Mouse (Mus musculus) limb, embryonic 14.5 days (tissue): ENCODE results near the gene Fam184a. TPM values are rescaled to one million over a fixed set of nuclear protein-coding genes. Genes with fewer than 3 reads are reported as not detected.

Source experiments
- ATAC-seq: fragments of 200-750 bp; cut with Nextera tagmentation; 2 replicates; pipeline ENCODE4 v1.8.0; 2017; ENCODE audit warnings: low read depth, moderate number of reproducible peaks, moderate TSS enrichment; ENCODE audit not compliant: low FRiP score
- DNase-seq: peaks from one replicate; pipeline ENCODE4 v3.0.0-alpha.2; 2015; ENCODE audit warnings: low spot score
- H3K27ac ChIP-seq: fragments of 300-500 bp; sonication (generic); replicated peaks from 2 replicates; pipeline ENCODE4 v1.5.1; 2014; ENCODE audit warnings: low read depth, mild to moderate bottlenecking, low read length, moderate library complexity, mixed read lengths
- H3K27me3 ChIP-seq: fragments of 300-500 bp; sonication (generic); 2 replicates; pipeline ENCODE4 v1.6.1; 2014; ENCODE audit warnings: low read length, mixed read lengths; ENCODE audit not compliant: control insufficient read depth, insufficient read depth
- H3K36me3 ChIP-seq: fragments of 300-500 bp; sonication (generic); 2 replicates; pipeline ENCODE4 v1.6.1; 2014; ENCODE audit warnings: mild to moderate bottlenecking, low read length, moderate library complexity, mixed read lengths; ENCODE audit not compliant: control insufficient read depth, insufficient read depth
- H3K4me1 ChIP-seq: fragments of 300-500 bp; sonication (generic); 2 replicates; pipeline ENCODE4 v1.6.1; 2014; ENCODE audit warnings: antibody characterized with exemption, low read length, mixed read lengths; ENCODE audit not compliant: control insufficient read depth, insufficient read depth
- H3K4me2 ChIP-seq: fragments of 300-500 bp; sonication (generic); replicated peaks from 2 replicates; pipeline ENCODE4 v1.6.1; 2014; ENCODE audit warnings: low read depth, mild to moderate bottlenecking, low read length, moderate library complexity; ENCODE audit not compliant: severe bottlenecking
- H3K4me3 ChIP-seq: fragments of 300-500 bp; sonication (generic); replicated peaks from 2 replicates; pipeline ENCODE4 v1.5.1; 2014; ENCODE audit warnings: low read length
- H3K9ac ChIP-seq: fragments of 300-500 bp; sonication (generic); 2 replicates; pipeline ENCODE4 v1.6.1; 2014; ENCODE audit warnings: mild to moderate bottlenecking, low read depth, low read length, moderate library complexity; ENCODE audit not compliant: severe bottlenecking
- H3K9me3 ChIP-seq: fragments of 300-500 bp; sonication (generic); 2 replicates; pipeline ENCODE4 v1.6.1; 2016; ENCODE audit warnings: low read length; ENCODE audit not compliant: control insufficient read depth
- POLR2A ChIP-seq: fragments of 200-500 bp; IDR thresholded peaks from 2 replicates; pipeline ENCODE4 v1.8.0; 2012; ENCODE audit warnings: inconsistent platforms, mild to moderate bottlenecking, moderate library complexity, borderline replicate concordance; ENCODE audit not compliant: insufficient read depth, insufficient read length; ENCODE audit errors: extremely low read depth
- WGBS: fragments of 180-500 bp; shearing (Covaris S2); extraction: QIAGEN DNeasy Blood & Tissue Kit; methylation state at CpG from one replicate; pipeline ENCODE4 v1.1.7; 2014; 5-methylcytosine and 5-hydroxymethylcytosine counted together
- polyA plus RNA-seq, 2 experiments: library from polyadenylated mRNA; depleted of rRNA in 1 of 2; stranded (reverse) in 1 of 2; unstranded in 1 of 2; fragments of >200 nt; fragmentation: Nextera tagmentation in 1 of 2; extraction: Ambion mirVana in 1 of 2; gene quantifications; 2 replicates each; pipeline versions ENCODE4 v1.2.1 to v1.2.3; 2012 to 2014

The Fam184a gene
- polyA plus RNA-seq, 2 experiments, result 6.5 to 9.9 TPM

DNA sequence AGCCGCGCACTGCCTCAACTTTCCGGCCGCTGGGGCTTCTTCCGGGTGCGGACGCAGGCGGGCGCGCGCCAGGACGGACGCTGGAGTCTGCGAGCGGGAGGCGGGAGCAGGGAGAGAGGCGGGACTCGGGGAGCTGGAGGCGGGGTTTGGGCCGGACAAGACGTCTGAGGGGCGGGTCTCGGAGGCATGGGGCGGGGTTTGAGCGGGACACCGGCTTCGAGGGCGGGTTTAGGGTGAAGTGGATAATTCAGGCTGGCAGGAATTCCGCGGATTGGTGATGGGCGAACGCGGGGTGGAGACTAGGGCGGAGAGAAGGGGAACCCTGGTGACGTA is 121.0 kb downstream of the Fam184a start:
- ATAC-seq (peak; percentile 95), DNase-seq (peak; percentile 97)
- Histone ChIP-seq H3K4me3 (peak overlapping the region; percentile 56), H3K4me2 (peak overlapping the region; percentile 51), H3K9ac (peak overlapping the region; percentile 69), H3K36me3 (peaks cover 2% of the 10 kb centered on the region; the same call in 1 of the 2 replicates), H3K4me1 (no peaks in the 10 kb centered on the region; the same call in 1 of the 2 replicates), H3K9me3 (no peaks in the 10 kb centered on the region), H3K27me3 (no peaks in the 10 kb centered on the region), H3K27ac (peak overlapping the region; percentile 94)
- under 1% methylated on average over 21 of the region's 35 CpGs for WGBS
- TF ChIP-seq POLR2A, result 0 out of 2 replicates have a peak, but pooled peaks have one; percentile 23

DNA sequence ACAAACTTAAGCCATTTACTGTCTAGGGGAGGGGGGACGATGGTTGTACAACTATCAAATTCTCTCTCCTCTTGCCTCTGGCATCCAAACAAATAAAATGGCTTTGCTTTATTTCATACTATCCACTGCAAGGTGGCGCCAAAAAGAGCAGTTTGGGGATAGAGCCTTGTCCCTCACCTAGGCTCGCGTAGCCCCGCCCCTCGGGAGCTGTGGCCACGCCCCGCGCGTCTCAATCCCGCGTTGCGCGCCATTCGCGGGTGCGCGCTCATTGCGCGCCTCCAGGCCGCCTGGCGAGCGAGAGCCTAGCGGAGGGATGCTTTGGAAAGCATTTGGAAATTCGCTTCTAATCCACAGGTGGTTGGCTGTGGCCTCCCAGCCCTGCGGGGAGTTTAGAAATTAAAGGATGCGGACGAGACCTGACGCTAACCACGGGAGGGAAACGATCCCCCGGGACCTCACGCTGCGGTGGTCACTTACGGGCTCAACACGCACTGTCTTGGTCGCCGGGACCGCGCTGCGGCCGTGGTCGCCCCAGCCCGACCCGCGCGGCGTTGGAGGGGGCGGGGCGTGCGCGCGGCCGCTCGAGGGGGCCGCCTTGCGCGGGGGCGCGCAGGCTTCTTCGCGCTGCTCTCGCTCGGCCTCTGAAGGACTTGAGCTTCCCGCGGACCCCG is 121.5 kb downstream of the Fam184a start:
- no peaks in the 10 kb centered on the region for H3K27me3 ChIP-seq
- peaks cover 4% of the 10 kb centered on the region; the same call in 1 of the 2 replicates for H3K36me3 ChIP-seq
- H3K9ac ChIP-seq, result peak overlapping the region; percentile 69
- peak; percentile 92 for DNase-seq
- no peaks in the 10 kb centered on the region; the same call in 1 of the 2 replicates for H3K4me1 ChIP-seq
- H3K4me2 ChIP-seq, result peak overlapping the region; percentile 51
- 1% methylated on average over 49 of the region's 67 CpGs for WGBS
- H3K27ac ChIP-seq, result peak overlapping the region; percentile 94
- peak; percentile 79 for ATAC-seq
- peak overlapping the region; percentile 56 for H3K4me3 ChIP-seq
- TF ChIP-seq POLR2A, result peak; percentile 94; the same call in 1 of the 2 replicates
- H3K9me3 ChIP-seq, result no peaks in the 10 kb centered on the region

DNA sequence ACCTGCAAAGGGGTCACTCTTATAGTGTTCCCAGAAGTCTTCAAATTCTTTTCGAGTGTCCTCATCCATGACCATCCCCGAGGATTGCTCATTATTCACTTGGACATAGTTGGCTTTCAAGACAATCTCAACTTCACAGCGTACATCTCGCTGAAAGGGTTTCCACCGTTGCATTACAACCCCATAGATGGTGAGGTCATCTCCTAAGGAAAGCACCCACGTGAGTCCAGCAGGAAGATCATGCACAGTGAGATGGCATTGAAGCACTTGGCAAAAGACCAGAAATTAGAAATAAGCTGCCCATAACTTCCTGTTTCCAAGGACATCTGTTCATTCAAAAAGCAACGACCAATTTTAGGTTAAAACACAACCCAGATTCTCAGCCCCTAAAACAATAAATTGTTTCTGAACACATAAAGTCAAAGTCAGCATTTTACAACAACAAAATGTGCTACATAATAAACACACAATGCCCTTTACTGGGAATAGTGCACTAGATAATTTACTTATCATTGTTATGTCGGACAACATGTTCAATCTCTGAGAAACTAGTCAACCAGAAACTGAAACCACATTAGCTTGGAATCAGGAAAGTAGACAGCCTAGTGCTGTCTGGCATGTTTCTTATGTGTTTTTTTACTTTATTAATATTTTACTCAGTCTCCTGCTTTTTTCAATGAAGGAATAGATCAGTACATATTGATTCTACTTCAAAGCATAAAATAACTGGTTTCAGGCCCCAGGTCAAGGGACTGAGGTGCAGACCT is 134.9 kb downstream of the Fam184a start:
- Histone ChIP-seq H3K27ac (no peak overlapping the region), H3K27me3 (no peaks in the 10 kb centered on the region), H3K4me2 (no peak overlapping the region), H3K4me3 (no peak overlapping the region), H3K9me3 (no peaks in the 10 kb centered on the region), H3K4me1 (no peaks in the 10 kb centered on the region), H3K9ac (no peak overlapping the region), H3K36me3 (peaks cover 43% of the 10 kb centered on the region)
- 86% methylated on average over 8 of the region's 8 CpGs for WGBS
- DNase-seq (no peak), ATAC-seq (no peak)
- TF ChIP-seq POLR2A, result no peak

DNA sequence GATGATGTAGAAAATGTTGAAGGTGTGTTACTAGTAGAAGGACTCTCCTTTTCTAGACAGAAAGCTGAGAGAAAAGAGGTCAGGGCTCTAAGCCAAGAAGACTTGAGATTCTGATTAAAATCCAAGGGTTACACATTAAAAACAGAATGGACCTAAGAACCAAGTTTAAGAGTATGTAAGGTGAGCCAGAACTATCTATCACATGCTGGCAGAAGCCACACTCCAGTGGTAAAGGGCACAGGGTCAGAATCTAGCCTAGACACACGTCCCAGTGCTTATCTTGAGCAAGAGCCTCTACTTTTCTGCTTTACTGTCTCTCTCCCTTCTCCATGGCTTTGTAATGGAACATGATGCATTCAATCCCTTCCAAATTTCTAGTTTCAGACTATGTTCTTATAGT is 137.0 kb downstream of the Fam184a start:
- H3K36me3 ChIP-seq, result peaks cover 49% of the 10 kb centered on the region

DNA sequence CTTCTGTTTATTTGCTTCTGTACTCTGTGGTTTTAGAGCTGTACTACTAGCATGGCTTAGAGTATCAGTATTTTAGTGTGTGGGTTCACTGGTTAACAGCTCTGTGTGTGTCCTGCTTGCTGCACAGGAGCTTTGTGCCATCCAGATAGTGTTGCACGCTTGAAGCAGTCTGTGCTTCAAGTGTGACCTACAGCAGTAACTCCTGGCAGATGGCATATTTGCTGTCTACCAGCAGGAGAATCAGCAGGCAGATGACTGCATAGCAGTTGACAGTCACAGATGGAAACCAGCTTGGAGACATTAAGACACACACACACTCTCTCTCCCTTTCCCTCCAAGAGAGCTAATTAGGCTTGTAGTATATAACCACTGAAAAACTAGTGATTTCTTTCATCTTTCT is 138.8 kb downstream of the Fam184a start:
- TF ChIP-seq POLR2A, result no peak
- no peak for ATAC-seq

More for the DNA sequence above, 137.0 kb downstream of the Fam184a start:
- Histone ChIP-seq H3K4me3 (no peak overlapping the region), H3K27me3 (no peaks in the 10 kb centered on the region), H3K9me3 (no peaks in the 10 kb centered on the region), H3K27ac (no peak overlapping the region), H3K4me1 (no peaks in the 10 kb centered on the region), H3K9ac (no peak overlapping the region), H3K4me2 (no peak overlapping the region)
- TF ChIP-seq POLR2A, result no peak
- WGBS, result 92% methylated on average over 1 of the region's 1 CpGs
- ATAC-seq (no peak), DNase-seq (no peak)

More for the DNA sequence above, 138.8 kb downstream of the Fam184a start:
- H3K9me3 ChIP-seq, result no peaks in the 10 kb centered on the region
- no peak for DNase-seq
- no peak overlapping the region for H3K9ac ChIP-seq
- no peaks in the 10 kb centered on the region for H3K27me3 ChIP-seq
- no peak overlapping the region for H3K4me2 ChIP-seq
- H3K36me3 ChIP-seq, result peaks cover 60% of the 10 kb centered on the region
- H3K27ac ChIP-seq, result no peak overlapping the region
- 90% methylated on average over 1 of the region's 1 CpGs for WGBS
- H3K4me1 ChIP-seq, result no peaks in the 10 kb centered on the region
- H3K4me3 ChIP-seq, result no peak overlapping the region
